Mouse (Mus musculus): Measurements from ENCODE around the gene Fam221a. TPM values are rescaled to one million over a fixed set of nuclear protein-coding genes. Genes with fewer than 3 reads are reported as not detected.
A peak's percentile ranks its signal among the peaks of the same experiment; 100 is the strongest.

Gene Fam221a
- total and polyA plus RNA-seq, 3 experiments: 0.68 to 8.1 (median 3.0) TPM

GRCm38 (mm10) chr6:49338566-49338965, 29.0 kb upstream of the Fam221a start:
- TF ChIP-seq GATA2 (IDR thresholded peaks at IDR 0.05; ENCODE audit: borderline replicate concordance, low read depth, low read length): no peak
- no peak for TF ChIP-seq CTCF (IDR thresholded peaks at IDR 0.05; ENCODE audit: low read depth, low read length)
- TF ChIP-seq GATA1 (IDR thresholded peaks at IDR 0.05; ENCODE audit: borderline replicate concordance, low read length): no peak
- no peak for TF ChIP-seq TAL1 (conservative IDR thresholded peaks at IDR 0.05; ENCODE audit: low read depth, low read length)
- no peak for TF ChIP-seq POLR2AphosphoS5 (IDR thresholded peaks at IDR 0.05; ENCODE audit: insufficient replicate concordance, low read depth, low read length)
- peaks cover 37% of the 10 kb centered on the region for H3K36me3 ChIP-seq (replicated peaks)
- no peaks in the 10 kb centered on the region for H3K27me3 ChIP-seq (ENCODE audit: insufficient read depth, low read length)
- H3K4me3 ChIP-seq (ENCODE audit: low read depth, low read length): no peak overlapping the region
- ATAC-seq (ENCODE audit: extremely low read depth, insufficient number of reproducible peaks, low FRiP score, poor library complexity, severe bottlenecking): no peak
- no peaks in the 10 kb centered on the region for H3K4me1 ChIP-seq (ENCODE audit: insufficient read depth, low read depth, low read length)
- no peak for DNase-seq (ENCODE audit: low spot score)
- H3K9me3 ChIP-seq (replicated peaks): no peaks in the 10 kb centered on the region

DNA sequence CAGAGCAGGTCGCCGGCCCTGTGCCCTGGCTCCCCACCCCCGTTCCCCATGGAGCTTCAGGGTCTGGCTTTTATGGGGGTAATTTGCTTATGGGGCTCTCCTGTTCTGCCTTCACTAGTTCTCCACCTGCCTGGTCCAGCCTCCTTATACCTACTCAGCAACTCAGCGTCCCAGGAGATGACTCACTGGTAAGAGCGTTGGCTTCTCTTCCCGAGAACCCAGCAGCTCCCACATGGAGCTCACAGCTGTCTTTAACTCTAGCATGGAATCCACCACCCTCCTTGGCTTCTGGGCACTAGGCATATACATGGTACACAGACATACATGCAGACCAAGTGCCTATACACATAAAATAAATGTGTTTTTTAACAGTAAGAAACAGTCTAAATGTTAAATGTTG, 28.4 kb upstream of the Fam221a start:
- no peak for TF ChIP-seq TAL1 (conservative IDR thresholded peaks at IDR 0.05; ENCODE audit: low read depth, low read length)
- TF ChIP-seq GATA1 (IDR thresholded peaks at IDR 0.05; ENCODE audit: borderline replicate concordance, low read length): no peak
- no peak for TF ChIP-seq GATA2 (IDR thresholded peaks at IDR 0.05; ENCODE audit: borderline replicate concordance, low read depth, low read length)
- TF ChIP-seq CTCF (IDR thresholded peaks at IDR 0.05; ENCODE audit: low read depth, low read length): no peak
- TF ChIP-seq POLR2AphosphoS5 (IDR thresholded peaks at IDR 0.05; ENCODE audit: insufficient replicate concordance, low read depth, low read length): no peak
- Histone ChIP-seq H3K36me3 (replicated peaks) (peaks cover 31% of the 10 kb centered on the region), H3K9me3 (replicated peaks) (no peaks in the 10 kb centered on the region), H3K4me1 (ENCODE audit: insufficient read depth, low read depth, low read length) (no peaks in the 10 kb centered on the region), H3K27me3 (ENCODE audit: insufficient read depth, low read length) (no peaks in the 10 kb centered on the region), H3K4me3 (ENCODE audit: low read depth, low read length) (no peak overlapping the region)
- ATAC-seq (ENCODE audit: extremely low read depth, insufficient number of reproducible peaks, low FRiP score, poor library complexity, severe bottlenecking) (no peak), DNase-seq (ENCODE audit: low spot score) (no peak)

DNA sequence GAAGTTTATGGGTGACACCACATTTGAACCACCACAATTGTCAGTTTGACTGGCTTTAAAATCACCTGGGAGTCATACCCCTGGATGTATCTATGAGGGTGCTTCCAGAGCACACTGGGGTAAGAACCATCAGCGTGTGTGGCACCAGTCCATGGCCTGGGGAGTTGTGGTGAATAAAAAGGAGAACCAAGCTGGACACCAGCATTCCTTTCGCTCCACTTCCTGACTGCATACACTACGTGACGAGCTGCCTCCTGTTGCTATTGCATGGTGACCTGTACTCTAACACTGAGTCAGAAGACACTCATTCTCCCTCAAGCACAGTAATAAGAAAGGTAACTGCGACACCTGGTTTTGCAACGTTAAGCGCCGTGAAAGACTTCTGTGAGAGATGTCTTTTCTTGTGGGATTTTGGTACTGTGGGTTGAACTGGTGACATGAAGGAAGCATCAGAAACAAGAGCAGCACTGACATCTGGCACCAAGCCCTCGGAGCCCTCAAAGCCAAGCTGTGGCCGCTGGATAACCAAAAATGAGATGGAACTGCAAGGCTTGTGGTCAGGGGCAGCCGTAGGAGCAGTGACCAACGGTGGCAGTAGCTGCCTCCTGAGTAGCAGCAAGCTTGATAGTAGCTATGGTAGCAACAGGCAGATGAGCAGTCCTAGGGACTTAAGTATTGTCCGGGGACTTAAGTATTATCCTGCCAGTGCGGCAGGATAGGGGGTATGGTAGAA, 23.6 kb upstream of the Fam221a start:
- no peak overlapping the region for H3K4me3 ChIP-seq (ENCODE audit: low read depth, low read length)
- peaks cover 8% of the 10 kb centered on the region for H3K27me3 ChIP-seq (ENCODE audit: insufficient read depth, low read length)
- DNase-seq (ENCODE audit: low spot score): no peak
- H3K4me1 ChIP-seq (ENCODE audit: insufficient read depth, low read depth, low read length): no peaks in the 10 kb centered on the region
- H3K9me3 ChIP-seq (replicated peaks): no peaks in the 10 kb centered on the region
- TF ChIP-seq POLR2AphosphoS5 (IDR thresholded peaks at IDR 0.05; ENCODE audit: insufficient replicate concordance, low read depth, low read length) (no peak), TAL1 (conservative IDR thresholded peaks at IDR 0.05; ENCODE audit: low read depth, low read length) (no peak), CTCF (IDR thresholded peaks at IDR 0.05; ENCODE audit: low read depth, low read length) (no peak), GATA1 (IDR thresholded peaks at IDR 0.05; ENCODE audit: borderline replicate concordance, low read length) (no peak), GATA2 (IDR thresholded peaks at IDR 0.05; ENCODE audit: borderline replicate concordance, low read depth, low read length) (no peak)
- H3K36me3 ChIP-seq (replicated peaks): peaks cover 6% of the 10 kb centered on the region
- no peak for ATAC-seq (ENCODE audit: extremely low read depth, insufficient number of reproducible peaks, low FRiP score, poor library complexity, severe bottlenecking)

- ATAC-seq (ENCODE audit: extremely low read depth, insufficient number of reproducible peaks, low FRiP score, poor library complexity, severe bottlenecking) (no peak), DNase-seq (ENCODE audit: low spot score) (no peak)
- Histone ChIP-seq H3K36me3 (replicated peaks) (no peaks in the 10 kb centered on the region), H3K4me3 (ENCODE audit: low read depth, low read length) (no peak overlapping the region), H3K4me1 (ENCODE audit: insufficient read depth, low read depth, low read length) (no peaks in the 10 kb centered on the region), H3K9me3 (replicated peaks) (no peaks in the 10 kb centered on the region), H3K27me3 (ENCODE audit: insufficient read depth, low read length) (peaks cover 22% of the 10 kb centered on the region)
- TF ChIP-seq POLR2AphosphoS5 (IDR thresholded peaks at IDR 0.05; ENCODE audit: insufficient replicate concordance, low read depth, low read length) (no peak), CTCF (IDR thresholded peaks at IDR 0.05; ENCODE audit: low read depth, low read length) (no peak), TAL1 (conservative IDR thresholded peaks at IDR 0.05; ENCODE audit: low read depth, low read length) (no peak), GATA2 (IDR thresholded peaks at IDR 0.05; ENCODE audit: borderline replicate concordance, low read depth, low read length) (no peak), GATA1 (IDR thresholded peaks at IDR 0.05; ENCODE audit: borderline replicate concordance, low read length) (no peak)
Measured at GRCm38 (mm10) chr6:49349826-49350225, 17.7 kb upstream of the Fam221a start.

DNA sequence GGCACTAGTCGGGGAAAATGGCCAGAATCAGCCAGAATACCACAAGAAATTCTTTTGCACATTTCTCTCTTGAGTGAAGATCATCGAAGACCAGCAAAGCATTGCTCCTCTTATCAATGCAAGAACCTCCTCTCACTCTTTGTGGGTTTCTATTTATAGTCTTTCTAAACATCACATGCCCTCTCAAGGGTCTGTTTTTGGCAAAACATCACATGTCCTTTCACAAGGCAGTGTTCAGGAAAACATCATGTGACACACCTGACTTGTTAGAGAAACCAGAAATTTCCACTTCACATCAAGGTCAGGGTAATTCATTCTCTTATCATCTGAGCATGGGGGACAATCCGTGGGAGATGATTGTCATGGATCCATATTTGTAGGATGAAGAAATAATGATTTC, 12.9 kb upstream of the Fam221a start:
- no peak for ATAC-seq (ENCODE audit: extremely low read depth, insufficient number of reproducible peaks, low FRiP score, poor library complexity, severe bottlenecking)
- Histone ChIP-seq H3K27me3 (ENCODE audit: insufficient read depth, low read length) (peaks cover 19% of the 10 kb centered on the region), H3K4me3 (ENCODE audit: low read depth, low read length) (no peak overlapping the region), H3K9me3 (replicated peaks) (no peaks in the 10 kb centered on the region), H3K36me3 (replicated peaks) (no peaks in the 10 kb centered on the region), H3K4me1 (ENCODE audit: insufficient read depth, low read depth, low read length) (no peaks in the 10 kb centered on the region)
- no peak for DNase-seq (ENCODE audit: low spot score)
- TF ChIP-seq POLR2AphosphoS5 (IDR thresholded peaks at IDR 0.05; ENCODE audit: insufficient replicate concordance, low read depth, low read length) (no peak), GATA2 (IDR thresholded peaks at IDR 0.05; ENCODE audit: borderline replicate concordance, low read depth, low read length) (no peak), TAL1 (conservative IDR thresholded peaks at IDR 0.05; ENCODE audit: low read depth, low read length) (no peak), CTCF (IDR thresholded peaks at IDR 0.05; ENCODE audit: low read depth, low read length) (no peak), GATA1 (IDR thresholded peaks at IDR 0.05; ENCODE audit: borderline replicate concordance, low read length) (no peak)

DNA sequence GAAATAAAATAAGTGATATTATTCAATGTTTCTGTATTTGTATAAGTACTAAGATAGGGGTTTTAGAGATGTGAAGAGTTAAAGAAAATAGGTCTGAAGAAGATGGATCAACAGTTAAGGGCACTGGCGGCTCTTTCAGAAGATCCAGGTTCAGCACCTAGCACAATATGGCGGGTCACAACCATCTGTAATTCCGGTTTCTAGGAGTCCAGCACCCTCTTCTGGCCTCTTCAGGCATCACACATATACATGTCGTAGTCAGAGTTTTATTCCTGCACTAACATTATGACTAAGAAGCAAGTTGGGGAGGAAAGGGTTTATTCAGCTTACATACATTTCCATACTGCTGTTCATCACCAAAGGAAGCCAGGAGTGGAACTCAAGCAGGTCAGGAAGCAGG, 12.4 kb upstream of the Fam221a start:
- Histone ChIP-seq H3K36me3 (replicated peaks) (no peaks in the 10 kb centered on the region), H3K4me1 (ENCODE audit: insufficient read depth, low read depth, low read length) (no peaks in the 10 kb centered on the region), H3K4me3 (ENCODE audit: low read depth, low read length) (no peak overlapping the region), H3K27me3 (ENCODE audit: insufficient read depth, low read length) (peaks cover 14% of the 10 kb centered on the region), H3K9me3 (replicated peaks) (no peaks in the 10 kb centered on the region)
- TF ChIP-seq TAL1 (conservative IDR thresholded peaks at IDR 0.05; ENCODE audit: low read depth, low read length): no peak
- TF ChIP-seq CTCF (IDR thresholded peaks at IDR 0.05; ENCODE audit: low read depth, low read length): peak; percentile 8; the same call in 1 of the 2 replicates
- ATAC-seq (ENCODE audit: extremely low read depth, insufficient number of reproducible peaks, low FRiP score, poor library complexity, severe bottlenecking) (no peak), DNase-seq (ENCODE audit: low spot score) (no peak)
